Mouse (Mus musculus): ENCODE data around the gene Ambra1.

- no peak for TF ChIP-seq POLR2A (IDR thresholded peaks at IDR 0.05; ENCODE audit: insufficient read depth, low read depth, low read length)
- peak; percentile 92 for TF ChIP-seq CTCF (IDR thresholded peaks at IDR 0.05)
- TF ChIP-seq EP300 (IDR thresholded peaks at IDR 0.05; ENCODE audit: insufficient read depth, low read depth, low read length): no peak
These were observed 49.2 kb downstream of the Ambra1 start for GRCm38 (mm10) chr2:91779166-91779565.

Data from heart, adult 2 months (tissue).